Mouse (Mus musculus) heart, adult 2 months (tissue): Measurements from ENCODE around the gene Abr. TPM values are rescaled to one million over a fixed set of nuclear protein-coding genes. Genes with fewer than 3 reads are reported as not detected.

Source experiments
- DNase-seq, 2 experiments: peaks; one replicate each; pipeline ENCODE4 v3.0.0; 2021
- H3K27ac ChIP-seq: fragments of 200-600 bp; 2 replicates; pipeline ENCODE4 v1.8.1; 2022
- H3K27me3 ChIP-seq: fragments of 200-500 bp; 2 replicates; pipeline ENCODE4 v1.6.1; 2012; ENCODE audit warnings: mild to moderate bottlenecking, low read length, inconsistent platforms, mixed read lengths; ENCODE audit not compliant: control insufficient read depth, insufficient read depth
- H3K36me3 ChIP-seq: fragments of 200-500 bp; 2 replicates; pipeline ENCODE4 v1.6.1; 2012; ENCODE audit warnings: low read length, inconsistent platforms; ENCODE audit not compliant: control insufficient read depth, insufficient read depth
- H3K4me1 ChIP-seq: fragments of 200-500 bp; 2 replicates; pipeline ENCODE4 v1.6.1; 2011; ENCODE audit warnings: low read length; ENCODE audit not compliant: control insufficient read depth, insufficient read depth
- H3K4me3 ChIP-seq: fragments of 200-600 bp; 2 replicates; pipeline ENCODE4 v1.8.1; 2022
- H3K79me2 ChIP-seq: fragments of 200-500 bp; replicated peaks from 2 replicates; pipeline ENCODE4 v1.6.1; 2012; ENCODE audit warnings: mild to moderate bottlenecking, inconsistent platforms, low read length, moderate library complexity, mixed read lengths; ENCODE audit not compliant: control insufficient read depth, insufficient read depth
- H3K9ac ChIP-seq: fragments of 200-500 bp; 2 replicates; pipeline ENCODE4 v1.6.1; 2012; ENCODE audit warnings: low read depth, mild to moderate bottlenecking, control low read depth, inconsistent platforms, low read length, mixed read lengths
- CTCF ChIP-seq: fragments of 200-600 bp; IDR thresholded peaks from 2 replicates; pipeline ENCODE4 v1.8.1; 2022; ENCODE audit warnings: antibody characterized with exemption, mild to moderate bottlenecking, moderate library complexity
- EP300 ChIP-seq: fragments of 200-500 bp; IDR thresholded peaks from 2 replicates; pipeline ENCODE4 v1.6.1; 2011; ENCODE audit warnings: low read depth, low read length, control low read depth; ENCODE audit not compliant: insufficient read depth
- POLR2A ChIP-seq: fragments of 200-500 bp; IDR thresholded peaks from 2 replicates; pipeline ENCODE4 v1.6.1; 2011; ENCODE audit warnings: mild to moderate bottlenecking, low read depth, low read length, control low read depth; ENCODE audit not compliant: insufficient read depth
- WGBS: fragments of 180-500 bp; shearing (Covaris S2); methylation state at CpG from one replicate; pipeline ENCODE4 v1.1.7; 2018; 5-methylcytosine and 5-hydroxymethylcytosine counted together
- intact Hi-C: fragments of 180-260 bp; cut with DNase I; formaldehyde crosslinking; loops from one replicate; pipeline ENCODE4 v1.15.1; 2025
- polyA plus RNA-seq: library from polyadenylated mRNA; depleted of rRNA; stranded (reverse); fragments of >200 nt; gene quantifications from 2 replicates; pipeline ENCODE4 v1.2.3, GENCODE M21; 2012
- total RNA-seq, 2 experiments: library from RNA; stranded (reverse); gene quantifications; 2 replicates each; pipeline ENCODE4 v1.2.3; 2021

The Abr gene
- total and polyA plus RNA-seq, 3 experiments: 23.4 to 32.2 (median 26.6) TPM

- Histone ChIP-seq H3K9ac (no peak overlapping the region), H3K4me3 (no peak overlapping the region), H3K79me2 (peaks cover 2% of the 10 kb centered on the region), H3K27ac (no peak overlapping the region; the same call in 1 of the 2 replicates), H3K27me3 (no peaks in the 10 kb centered on the region), H3K4me1 (peaks cover 32% of the 10 kb centered on the region), H3K36me3 (peaks cover 2% of the 10 kb centered on the region; the same call in 1 of the 2 replicates)
- intact Hi-C loops: loop anchor here (2.0 kb wide), 1 partner anchor 19 kb away; no protein-coding TSS in a partner anchor
- TF ChIP-seq CTCF: no peak
- no peak for TF ChIP-seq POLR2A
- TF ChIP-seq EP300: no peak
- WGBS: 48% methylated on average over 9 of the region's 9 CpGs
- DNase-seq: no peak
These were observed 130.3 kb downstream of the Abr start for GRCm38 (mm10) chr11:76491817-76492216.

- no peak overlapping the region; the same call in 1 of the 2 replicates for H3K27ac ChIP-seq
- H3K9ac ChIP-seq: no peak overlapping the region
- no peaks in the 10 kb centered on the region for H3K27me3 ChIP-seq
- TF ChIP-seq POLR2A (no peak), EP300 (no peak), CTCF (no peak)
- WGBS: 68% methylated on average over 6 of the region's 6 CpGs
- peaks cover 2% of the 10 kb centered on the region for H3K79me2 ChIP-seq
- no peak for DNase-seq
- intact Hi-C loops: no loop called here
- peaks cover 28% of the 10 kb centered on the region for H3K4me1 ChIP-seq
- H3K4me3 ChIP-seq: no peak overlapping the region
- peaks cover 2% of the 10 kb centered on the region; the same call in 1 of the 2 replicates for H3K36me3 ChIP-seq
These were observed 132.7 kb downstream of the Abr start for GRCm38 (mm10) chr11:76489407-76489806.

- Histone ChIP-seq H3K27ac (no peak overlapping the region), H3K4me3 (no peak overlapping the region), H3K36me3 (peaks cover 2% of the 10 kb centered on the region; the same call in 1 of the 2 replicates), H3K9ac (no peak overlapping the region), H3K79me2 (peaks cover 2% of the 10 kb centered on the region), H3K4me1 (peaks cover 12% of the 10 kb centered on the region), H3K27me3 (no peaks in the 10 kb centered on the region)
- no peak for DNase-seq
- 81% methylated on average over 5 of the region's 5 CpGs for WGBS
- intact Hi-C loops: no loop called here
- TF ChIP-seq EP300: no peak
- TF ChIP-seq POLR2A: no peak
- no peak for TF ChIP-seq CTCF
These were observed 135.1 kb downstream of the Abr start for GRCm38 (mm10) chr11:76487024-76487423.

GRCm38 (mm10) chr11:76484033-76484432 is 138.1 kb downstream of the Abr start:
- H3K36me3 ChIP-seq: no peaks in the 10 kb centered on the region
- no peaks in the 10 kb centered on the region; the same call in 1 of the 2 replicates for H3K4me1 ChIP-seq
- intact Hi-C loops: no loop called here
- TF ChIP-seq EP300 (no peak), POLR2A (no peak), CTCF (no peak)
- 71% methylated on average over 2 of the region's 2 CpGs for WGBS
- DNase-seq: no peak
- no peak overlapping the region for H3K4me3 ChIP-seq
- H3K79me2 ChIP-seq: no peaks in the 10 kb centered on the region; the same call in 1 of the 2 replicates
- H3K27me3 ChIP-seq: no peaks in the 10 kb centered on the region
- H3K9ac ChIP-seq: no peak overlapping the region
- no peak overlapping the region for H3K27ac ChIP-seq

GRCm38 (mm10) chr11:76483171-76483727 is 138.9 kb downstream of the Abr start:
- Histone ChIP-seq H3K27me3 (no peaks in the 10 kb centered on the region), H3K79me2 (no peaks in the 10 kb centered on the region; the same call in 1 of the 2 replicates), H3K4me3 (no peak overlapping the region), H3K27ac (no peak overlapping the region), H3K36me3 (no peaks in the 10 kb centered on the region), H3K4me1 (no peaks in the 10 kb centered on the region; the same call in 1 of the 2 replicates), H3K9ac (no peak overlapping the region)
- WGBS: 59% methylated on average over 4 of the region's 4 CpGs
- TF ChIP-seq POLR2A: no peak
- TF ChIP-seq EP300: no peak
- no peak for TF ChIP-seq CTCF
- no peak for DNase-seq
- intact Hi-C loops: no loop called here

- Histone ChIP-seq H3K4me1 (no peaks in the 10 kb centered on the region; the same call in 1 of the 2 replicates), H3K79me2 (no peaks in the 10 kb centered on the region)
These were observed 139.4 kb downstream of the Abr start for GRCm38 (mm10) chr11:76482697-76483096.

More at GRCm38 (mm10) chr11:76482697-76483096, 139.4 kb downstream of the Abr start:
- Histone ChIP-seq H3K36me3 (no peaks in the 10 kb centered on the region), H3K27ac (no peak overlapping the region), H3K4me3 (no peak overlapping the region), H3K27me3 (no peaks in the 10 kb centered on the region), H3K9ac (no peak overlapping the region)
- TF ChIP-seq POLR2A (no peak), CTCF (no peak), EP300 (no peak)
- no peak for DNase-seq
- 75% methylated on average over 5 of the region's 5 CpGs for WGBS
- intact Hi-C loops: no loop called here
